Mouse (Mus musculus) myocyte (in vitro differentiated cells): ENCODE measurements around the gene Slit3. TPM values are rescaled to one million over a fixed set of nuclear protein-coding genes. Genes with fewer than 3 reads are reported as not detected.

Experiments used
- H3K27me3 ChIP-seq: one replicate; pipeline ENCODE4 v1.6.1; 2011; ENCODE audit not compliant: control insufficient read depth, insufficient read depth, insufficient read length
- H3K36me3 ChIP-seq: one replicate; pipeline ENCODE4 v1.6.1; 2011; ENCODE audit not compliant: control insufficient read depth, insufficient read depth
- H3K4me2 ChIP-seq: one replicate; pipeline ENCODE4 v1.6.1; 2011; ENCODE audit warnings: low read depth, control low read depth
- H3K4me3 ChIP-seq: one replicate; pipeline ENCODE4 v1.5.1; 2011; ENCODE audit warnings: mild to moderate bottlenecking, control low read depth, moderate library complexity
- H3K79me2 ChIP-seq: one replicate; pipeline ENCODE4 v1.6.1; 2011; ENCODE audit not compliant: control insufficient read depth, insufficient read depth
- H3ac ChIP-seq: one replicate; pipeline ENCODE4 v1.6.1; 2011; ENCODE audit not compliant: control insufficient read depth, insufficient read length
- CEBPB ChIP-seq: IDR thresholded peaks from 2 replicates; pipeline ENCODE4 v1.6.1; 2011; ENCODE audit warnings: mild to moderate bottlenecking, moderate library complexity; ENCODE audit not compliant: poor library complexity, insufficient read depth, severe bottlenecking
- E2F4 ChIP-seq: IDR thresholded peaks from one replicate; pipeline ENCODE4 v1.6.1; 2011; ENCODE audit warnings: mild to moderate bottlenecking, control low read depth, moderate library complexity; ENCODE audit not compliant: insufficient read depth
- MAX ChIP-seq: IDR thresholded peaks from one replicate; pipeline ENCODE4 v1.6.1; 2011; ENCODE audit warnings: low read depth, mild to moderate bottlenecking, control low read depth
- MYOD1 ChIP-seq, 3 experiments: IDR thresholded peaks; one replicate each; pipeline ENCODE4 v1.6.1; 2011; ENCODE audit warnings: control low read depth in 2 of 3, low read depth in 2 of 3, mild to moderate bottlenecking in 2 of 3, moderate library complexity in 1 of 3; ENCODE audit not compliant: insufficient read length in 2 of 3, control insufficient read depth in 1 of 3
- MYOG ChIP-seq, 3 experiments: IDR thresholded peaks; one replicate each; pipeline ENCODE4 v1.6.1; 2011; ENCODE audit warnings: control low read depth in 2 of 3, low read depth in 2 of 3, mild to moderate bottlenecking in 2 of 3; ENCODE audit not compliant: insufficient read length in 2 of 3, control insufficient read depth in 1 of 3, insufficient read depth in 1 of 3
- POLR2A ChIP-seq: IDR thresholded peaks from one replicate; pipeline ENCODE4 v1.6.1; 2011; ENCODE audit warnings: low read depth, mild to moderate bottlenecking, control low read depth, moderate library complexity; ENCODE audit not compliant: insufficient read length
- POLR2AphosphoS2 ChIP-seq: IDR thresholded peaks from one replicate; pipeline ENCODE4 v1.6.1; 2011; ENCODE audit warnings: low read depth, control low read depth; ENCODE audit not compliant: insufficient read length
- REST ChIP-seq: IDR thresholded peaks from one replicate; pipeline ENCODE4 v1.6.1; 2011; ENCODE audit warnings: mild to moderate bottlenecking, control low read depth, moderate library complexity; ENCODE audit not compliant: insufficient read depth, insufficient read length
- SRF ChIP-seq: IDR thresholded peaks from one replicate; pipeline ENCODE4 v1.6.1; 2011; ENCODE audit warnings: low read depth; ENCODE audit not compliant: control insufficient read depth, insufficient read length
- TCF12 ChIP-seq: IDR thresholded peaks from one replicate; pipeline ENCODE4 v1.6.1; 2011; ENCODE audit warnings: mild to moderate bottlenecking, control low read depth; ENCODE audit not compliant: poor library complexity, insufficient read depth, severe bottlenecking
- TCF3 ChIP-seq: IDR thresholded peaks from one replicate; pipeline ENCODE4 v1.6.1; 2011; ENCODE audit warnings: low read depth, control low read depth; ENCODE audit not compliant: insufficient read length
- USF1 ChIP-seq: IDR thresholded peaks from one replicate; pipeline ENCODE4 v1.6.1; 2011; ENCODE audit warnings: low read depth, mild to moderate bottlenecking, control low read depth, moderate library complexity
- polyA plus RNA-seq: library from polyadenylated mRNA; unstranded; fragments of >200 nt; fragmentation: generic; extraction: Trizol; gene quantifications from one replicate; pipeline ENCODE4 v1.2.1, GENCODE M21; 2012; ENCODE audit warnings: missing spikeins

The Slit3 gene
- polyA plus RNA-seq, 1 experiment, result not detected

- H3ac ChIP-seq, result no peak overlapping the region
- no peaks in the 10 kb centered on the region for H3K27me3 ChIP-seq
- no peaks in the 10 kb centered on the region for H3K79me2 ChIP-seq
- H3K36me3 ChIP-seq, result no peaks in the 10 kb centered on the region
- H3K4me2 ChIP-seq, result no peak overlapping the region
- no peak for TF ChIP-seq POLR2A
- TF ChIP-seq CEBPB, result no peak
- TF ChIP-seq TCF12, result no peak
- no peak for TF ChIP-seq MYOD1 (IDR thresholded peaks at IDR 0.05; ENCODE audit: control insufficient read depth in 1 of 3, insufficient read length in 2 of 3, low read depth in 2 of 3)
- TF ChIP-seq MAX, result no peak
- no peak for TF ChIP-seq REST
- no peak for TF ChIP-seq USF1
- no peak for TF ChIP-seq MYOG (IDR thresholded peaks at IDR 0.05; ENCODE audit: control insufficient read depth in 1 of 3, insufficient read depth in 1 of 3, insufficient read length in 2 of 3, low read depth in 2 of 3)
- H3K4me3 ChIP-seq, result no peak overlapping the region
Observed at GRCm38 (mm10) chr11:35082297-35082696, 38.7 kb upstream of the Slit3 start.

GRCm38 (mm10) chr11:35083049-35083448 is 38.0 kb upstream of the Slit3 start:
- Histone ChIP-seq H3K4me2 (peak overlapping the region; percentile 10), H3ac (no peak overlapping the region), H3K4me3 (no peak overlapping the region), H3K27me3 (no peaks in the 10 kb centered on the region), H3K79me2 (no peaks in the 10 kb centered on the region), H3K36me3 (no peaks in the 10 kb centered on the region)
- TF ChIP-seq USF1, result peak; percentile 79
- TF ChIP-seq TCF3, result no peak

- H3K4me2 ChIP-seq, result no peak overlapping the region
- H3K27me3 ChIP-seq, result no peaks in the 10 kb centered on the region
- H3ac ChIP-seq, result no peak overlapping the region
- no peaks in the 10 kb centered on the region for H3K79me2 ChIP-seq
- H3K4me3 ChIP-seq, result no peak overlapping the region
- TF ChIP-seq MYOD1 (IDR thresholded peaks at IDR 0.05; ENCODE audit: control insufficient read depth in 1 of 3, insufficient read length in 2 of 3, low read depth in 2 of 3), result no peak
- TF ChIP-seq MAX, result no peak
- no peak for TF ChIP-seq TCF12
- TF ChIP-seq REST, result no peak
- H3K36me3 ChIP-seq, result no peaks in the 10 kb centered on the region
Observed at GRCm38 (mm10) chr11:35085351-35085750, 35.7 kb upstream of the Slit3 start.

GRCm38 (mm10) chr11:35086029-35086428 is 35.0 kb upstream of the Slit3 start:
- H3ac ChIP-seq, result no peak overlapping the region
- H3K36me3 ChIP-seq, result no peaks in the 10 kb centered on the region
- no peak overlapping the region for H3K4me3 ChIP-seq
- TF ChIP-seq USF1 (peak; percentile 51), POLR2AphosphoS2 (no peak), MYOG (IDR thresholded peaks at IDR 0.05; ENCODE audit: control insufficient read depth in 1 of 3, insufficient read depth in 1 of 3, insufficient read length in 2 of 3, low read depth in 2 of 3) (no peak)
- H3K27me3 ChIP-seq, result no peaks in the 10 kb centered on the region
- H3K4me2 ChIP-seq, result no peak overlapping the region
- H3K79me2 ChIP-seq, result no peaks in the 10 kb centered on the region

GRCm38 (mm10) chr11:35087454-35087853 is 33.6 kb upstream of the Slit3 start:
- Histone ChIP-seq H3K4me2 (no peak overlapping the region), H3ac (no peak overlapping the region), H3K4me3 (no peak overlapping the region), H3K79me2 (no peaks in the 10 kb centered on the region), H3K36me3 (no peaks in the 10 kb centered on the region), H3K27me3 (no peaks in the 10 kb centered on the region)
- TF ChIP-seq REST (no peak), TCF3 (no peak), E2F4 (no peak), POLR2A (no peak)

- no peaks in the 10 kb centered on the region for H3K36me3 ChIP-seq
- no peak overlapping the region for H3K4me3 ChIP-seq
- H3K79me2 ChIP-seq, result no peaks in the 10 kb centered on the region
- no peak overlapping the region for H3K4me2 ChIP-seq
- H3ac ChIP-seq, result no peak overlapping the region
- TF ChIP-seq TCF12 (no peak), TCF3 (no peak), USF1 (no peak), MYOD1 (IDR thresholded peaks at IDR 0.05; ENCODE audit: control insufficient read depth in 1 of 3, insufficient read length in 2 of 3, low read depth in 2 of 3) (no peak), POLR2AphosphoS2 (no peak), POLR2A (no peak), REST (no peak), MYOG (IDR thresholded peaks at IDR 0.05; ENCODE audit: control insufficient read depth in 1 of 3, insufficient read depth in 1 of 3, insufficient read length in 2 of 3, low read depth in 2 of 3) (no peak), MAX (no peak), E2F4 (no peak), CEBPB (no peak), SRF (no peak)
- no peaks in the 10 kb centered on the region for H3K27me3 ChIP-seq
Observed at GRCm38 (mm10) chr11:35088136-35088535, 32.9 kb upstream of the Slit3 start.
